Mouse (Mus musculus) T-helper 17 cell (primary cell): ENCODE data around the gene Ces2a.

ENCODE experiments used
- in situ Hi-C, 2 experiments: fragments of 300-600 bp; cut with MboI, MseI; formaldehyde crosslinking; loops; 1 replicate in 1 of 2; 2 replicates in 1 of 2; pipeline ENCODE4 v1.15.1; 2025; ENCODE audit warnings: high pct_unique_total_duplicates in 2 of 2

The Ces2a gene

GRCm38 (mm10) chr8:104733753-104734152, at the start of gene Ces2a:
Gene Ces2a (plus strand): TSS chr8:104734003.
- in situ Hi-C loops, result no loop called here

- in situ Hi-C loops, result no loop called here
These were observed 45.4 kb upstream of the Ces2a start for GRCm38 (mm10) chr8:104688433-104688832.

- in situ Hi-C loops, result no loop called here
These were observed 35.2 kb upstream of the Ces2a start for GRCm38 (mm10) chr8:104698556-104698955.

GRCm38 (mm10) chr8:104701900-104702299, 31.9 kb upstream of the Ces2a start:
- in situ Hi-C loops, result no loop called here

- in situ Hi-C loops, result no loop called here
These were observed 12.6 kb upstream of the Ces2a start for GRCm38 (mm10) chr8:104721166-104721565.

- in situ Hi-C loops, result no loop called here
These were observed 2.4 kb upstream of the Ces2a start for GRCm38 (mm10) chr8:104731451-104731850.

- in situ Hi-C loops, result no loop called here
These were observed 1.8 kb upstream of the Ces2a start for GRCm38 (mm10) chr8:104731969-104732368.

- in situ Hi-C loops, result loop anchor here (5.0 kb wide), 1 partner anchor 65 kb away; no protein-coding TSS in a partner anchor
These were observed 8.2 kb downstream of the Ces2a start for GRCm38 (mm10) chr8:104742039-104742438.

GRCm38 (mm10) chr8:104743410-104743809, 9.6 kb downstream of the Ces2a start:
- in situ Hi-C loops, result loop anchor here (5.0 kb wide), 1 partner anchor 66 kb away; no protein-coding TSS in a partner anchor

- in situ Hi-C loops, result no loop called here
These were observed 19.0 kb downstream of the Ces2a start for GRCm38 (mm10) chr8:104752818-104753217.

- in situ Hi-C loops, result no loop called here
These were observed 23.8 kb downstream of the Ces2a start for GRCm38 (mm10) chr8:104757621-104758020.

- in situ Hi-C loops, result no loop called here
These were observed 24.4 kb downstream of the Ces2a start for GRCm38 (mm10) chr8:104758209-104758608.

GRCm38 (mm10) chr8:104761126-104761525, 27.3 kb downstream of the Ces2a start:
- in situ Hi-C loops, result loop anchor here (5.0 kb wide), 1 partner anchor 76 kb away; no protein-coding TSS in a partner anchor

- in situ Hi-C loops, result no loop called here
These were observed 32.7 kb downstream of the Ces2a start for GRCm38 (mm10) chr8:104766485-104766884.

GRCm38 (mm10) chr8:104770365-104770764, 36.6 kb downstream of the Ces2a start:
- in situ Hi-C loops, result no loop called here

- in situ Hi-C loops, result no loop called here
These were observed 53.2 kb downstream of the Ces2a start for GRCm38 (mm10) chr8:104787049-104787448.

- in situ Hi-C loops, result no loop called here
These were observed 55.1 kb downstream of the Ces2a start for GRCm38 (mm10) chr8:104788929-104789328.

GRCm38 (mm10) chr8:104789886-104790680, 56.3 kb downstream of the Ces2a start:
- in situ Hi-C loops, result no loop called here
